Mouse (Mus musculus): ENCODE measurements around the gene Alk. TPM values are rescaled to one million over a fixed set of nuclear protein-coding genes. Genes with fewer than 3 reads are reported as not detected.

Alk gene
- polyA plus RNA-seq, 1 experiment from 2014 or later, result 2.0 TPM

DNA sequence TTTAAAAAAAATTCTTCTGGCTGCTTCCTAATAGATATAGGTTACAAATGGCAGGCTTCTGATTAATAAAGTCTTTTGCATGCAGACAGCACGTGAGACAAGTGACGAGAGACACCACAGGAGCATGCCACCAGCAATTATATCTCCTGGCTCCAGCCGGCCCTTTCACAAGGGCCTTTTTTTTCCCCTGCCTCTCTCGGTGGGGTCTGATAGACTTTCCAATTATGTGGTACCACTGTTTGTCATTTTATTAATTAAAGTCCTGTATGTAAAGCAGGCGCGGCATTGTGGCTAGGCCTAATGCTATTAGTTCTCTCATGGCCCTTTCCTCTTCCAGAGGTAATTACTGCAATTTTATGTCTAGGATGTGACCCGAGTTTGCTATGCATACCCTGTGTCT, 630.7 kb downstream of the Alk start:
- Histone ChIP-seq H3K27me3 (no peaks in the 10 kb centered on the region), H3K9ac (no peak overlapping the region), H3K4me1 (peaks cover 27% of the 10 kb centered on the region), H3K36me3 (ENCODE audit: poor library complexity, severe bottlenecking) (no peaks in the 10 kb centered on the region), H3K27ac (no peak overlapping the region), H3K4me3 (no peak overlapping the region), H3K4me2 (no peak overlapping the region), H3K9me3 (replicated peaks) (no peaks in the 10 kb centered on the region)
- 34% methylated on average over 7 of the region's 7 CpGs for WGBS
- no peak for ATAC-seq

GRCm38 (mm10) chr17:71967356-71967755, 637.1 kb downstream of the Alk start:
- Histone ChIP-seq H3K4me3 (no peak overlapping the region), H3K27ac (no peak overlapping the region), H3K36me3 (ENCODE audit: poor library complexity, severe bottlenecking) (no peaks in the 10 kb centered on the region), H3K9me3 (replicated peaks) (no peaks in the 10 kb centered on the region), H3K27me3 (no peaks in the 10 kb centered on the region), H3K4me2 (no peak overlapping the region), H3K4me1 (peaks cover 19% of the 10 kb centered on the region), H3K9ac (no peak overlapping the region)
- no peak for ATAC-seq
- WGBS, result 74% methylated on average over 12 of the region's 12 CpGs

DNA sequence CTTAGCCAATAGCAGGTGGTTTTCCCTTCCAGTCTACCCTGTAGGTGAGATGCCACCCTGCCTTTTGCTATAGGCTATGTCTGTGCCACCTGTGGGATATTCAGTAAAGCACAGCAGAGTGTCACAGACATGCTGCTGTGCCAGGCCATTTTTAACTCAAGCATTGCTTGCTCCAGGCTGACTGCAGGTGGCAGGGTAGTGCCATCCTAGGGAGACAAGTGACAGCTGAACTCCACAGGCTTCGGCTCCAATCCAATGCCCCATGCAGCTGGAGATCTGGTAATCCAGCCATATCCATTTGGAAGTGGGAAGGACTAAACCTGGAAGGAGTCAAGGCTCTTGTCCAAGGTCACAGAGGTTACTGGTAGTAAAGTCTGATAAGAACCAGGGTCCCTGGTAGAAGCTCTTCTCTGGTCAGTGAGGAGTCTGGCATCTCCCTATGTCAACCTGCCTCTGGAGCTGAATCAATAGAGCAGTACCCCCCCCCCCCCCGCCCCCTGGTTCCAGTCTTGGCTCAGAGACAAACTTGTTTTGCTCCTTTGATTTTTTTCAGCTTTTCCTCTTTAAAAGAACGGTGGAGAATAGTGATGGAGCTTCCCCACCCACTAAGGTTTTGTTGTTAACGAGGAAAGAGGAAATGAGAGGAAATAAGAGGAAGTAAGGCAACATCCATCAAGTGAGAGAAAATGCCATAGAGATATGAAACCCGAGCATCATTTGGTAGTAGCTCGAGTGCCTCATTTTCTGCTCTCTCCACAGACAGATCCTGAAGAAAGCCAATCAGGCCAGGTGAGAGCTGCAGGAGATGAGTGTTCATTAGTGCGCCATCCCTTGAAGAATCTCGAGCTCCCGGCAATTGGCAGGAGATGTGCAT, 638.5 kb downstream of the Alk start:
- Histone ChIP-seq H3K9me3 (replicated peaks) (no peaks in the 10 kb centered on the region), H3K27ac (no peak overlapping the region), H3K36me3 (ENCODE audit: poor library complexity, severe bottlenecking) (no peaks in the 10 kb centered on the region), H3K4me2 (no peak overlapping the region), H3K27me3 (no peaks in the 10 kb centered on the region), H3K9ac (no peak overlapping the region), H3K4me1 (peaks cover 19% of the 10 kb centered on the region), H3K4me3 (no peak overlapping the region)
- 70% methylated on average over 9 of the region's 9 CpGs for WGBS
- peak; percentile 87 for ATAC-seq

DNA sequence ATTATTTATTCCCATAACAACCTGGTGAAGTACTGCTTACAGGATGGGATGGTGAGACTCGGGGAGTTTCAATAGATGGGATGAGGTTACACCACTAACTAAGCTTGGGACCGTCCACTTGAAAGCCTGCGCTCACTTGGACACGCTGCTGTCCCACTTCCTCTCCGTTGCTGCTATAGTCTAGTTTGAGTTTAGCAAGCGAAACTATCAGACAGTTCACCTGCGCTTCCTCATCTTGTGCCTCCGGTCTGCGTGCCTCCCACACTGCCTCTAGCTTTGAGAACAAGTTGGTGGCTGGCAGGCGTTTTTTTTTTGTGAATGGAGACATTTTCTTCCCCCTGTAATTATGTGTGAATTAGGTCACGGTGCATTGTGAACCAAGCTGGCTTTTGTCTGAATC, 639.8 kb downstream of the Alk start:
- no peaks in the 10 kb centered on the region for H3K27me3 ChIP-seq
- ATAC-seq, result no peak
- peaks cover 19% of the 10 kb centered on the region for H3K4me1 ChIP-seq
- no peaks in the 10 kb centered on the region for H3K36me3 ChIP-seq (ENCODE audit: poor library complexity, severe bottlenecking)
- no peak overlapping the region for H3K9ac ChIP-seq
- H3K27ac ChIP-seq, result no peak overlapping the region
- H3K9me3 ChIP-seq (replicated peaks), result no peaks in the 10 kb centered on the region
- WGBS, result 59% methylated on average over 11 of the region's 11 CpGs
- H3K4me2 ChIP-seq, result no peak overlapping the region
- H3K4me3 ChIP-seq, result no peak overlapping the region

DNA sequence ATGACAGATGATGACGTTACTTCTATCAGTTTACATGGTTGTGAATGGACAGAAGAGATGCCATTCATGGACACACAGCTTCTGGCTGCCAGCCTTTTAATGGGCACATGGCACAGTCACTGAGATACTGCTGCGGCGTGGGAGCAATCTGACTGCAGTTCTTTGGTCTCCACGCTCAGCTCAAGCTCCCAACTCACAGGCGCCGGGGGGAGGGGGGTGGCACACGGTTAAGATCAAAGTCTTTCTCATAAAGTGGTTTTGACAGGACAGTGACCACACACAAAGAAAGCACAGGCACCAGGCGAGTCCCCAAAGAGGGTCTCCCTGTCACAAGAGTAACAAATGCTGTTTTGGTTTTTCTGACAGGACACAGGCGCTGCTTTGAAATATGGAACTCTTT, 641.7 kb downstream of the Alk start:
- Histone ChIP-seq H3K4me2 (no peak overlapping the region), H3K9me3 (replicated peaks) (no peaks in the 10 kb centered on the region), H3K27ac (no peak overlapping the region), H3K4me3 (no peak overlapping the region), H3K9ac (no peak overlapping the region), H3K27me3 (no peaks in the 10 kb centered on the region), H3K36me3 (ENCODE audit: poor library complexity, severe bottlenecking) (no peaks in the 10 kb centered on the region), H3K4me1 (peaks cover 19% of the 10 kb centered on the region)
- 46% methylated on average over 9 of the region's 9 CpGs for WGBS
- ATAC-seq, result no peak

DNA sequence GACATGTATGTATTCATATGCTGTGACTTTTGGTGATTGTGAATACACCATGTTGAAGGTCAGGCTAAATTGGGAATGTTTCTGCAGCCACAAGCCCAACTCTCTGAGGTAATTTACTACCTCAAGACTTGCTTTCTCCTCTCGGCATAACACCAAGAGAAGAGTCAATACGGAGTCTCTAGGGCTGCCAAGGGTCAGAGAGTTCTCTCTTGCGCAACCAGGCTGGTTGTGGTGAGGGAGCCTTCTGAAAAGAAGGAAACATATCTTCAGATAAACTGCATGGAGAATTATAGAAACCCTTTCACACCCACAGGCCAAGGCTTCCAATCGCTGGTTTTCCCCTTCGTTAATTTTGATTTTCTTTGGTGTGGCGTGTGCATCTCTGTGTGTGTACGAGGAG, 649.4 kb downstream of the Alk start:
- H3K9me3 ChIP-seq (replicated peaks), result no peaks in the 10 kb centered on the region
- no peak overlapping the region for H3K4me2 ChIP-seq
- ATAC-seq, result no peak
- no peaks in the 10 kb centered on the region for H3K36me3 ChIP-seq (ENCODE audit: poor library complexity, severe bottlenecking)
- H3K9ac ChIP-seq, result no peak overlapping the region
- H3K4me3 ChIP-seq, result no peak overlapping the region
- 91% methylated on average over 7 of the region's 7 CpGs for WGBS
- H3K27ac ChIP-seq, result no peak overlapping the region
- H3K27me3 ChIP-seq, result no peaks in the 10 kb centered on the region
- 0 out of 2 replicates have a peak, but pooled peaks cover 4% of the 10 kb centered on the region for H3K4me1 ChIP-seq

DNA sequence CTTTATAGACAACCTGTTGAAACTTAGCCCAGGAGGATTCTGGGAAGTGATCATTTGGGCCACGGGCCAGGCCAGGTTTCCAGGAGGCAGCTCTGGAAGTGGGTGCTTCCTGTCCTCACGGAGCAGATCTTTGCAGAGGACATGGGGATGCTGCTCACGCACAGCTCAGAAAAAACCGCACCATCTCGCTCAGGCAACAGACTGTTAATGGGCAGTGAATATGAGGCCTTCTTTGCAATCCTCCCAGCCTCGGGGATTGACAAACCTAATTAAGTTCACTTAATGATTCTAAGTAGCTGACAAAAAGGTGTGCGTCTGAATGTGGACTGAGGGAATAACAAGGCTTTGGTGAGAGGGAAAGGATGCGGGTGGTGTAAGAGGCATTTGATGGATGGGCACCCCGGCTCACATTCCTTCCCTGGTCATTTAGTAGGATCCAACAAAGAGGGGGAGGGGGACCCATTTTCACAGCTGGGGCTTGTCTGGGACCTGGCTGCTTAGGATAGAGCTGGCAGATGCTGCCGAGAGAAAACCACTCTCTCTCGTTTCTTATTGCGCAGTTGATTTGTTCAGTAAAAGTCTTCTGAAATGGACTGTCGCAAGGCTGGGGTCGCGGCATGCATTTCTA, 650.1 kb downstream of the Alk start:
- ATAC-seq, result peak; percentile 33; the same call in 1 of the 2 replicates

DNA sequence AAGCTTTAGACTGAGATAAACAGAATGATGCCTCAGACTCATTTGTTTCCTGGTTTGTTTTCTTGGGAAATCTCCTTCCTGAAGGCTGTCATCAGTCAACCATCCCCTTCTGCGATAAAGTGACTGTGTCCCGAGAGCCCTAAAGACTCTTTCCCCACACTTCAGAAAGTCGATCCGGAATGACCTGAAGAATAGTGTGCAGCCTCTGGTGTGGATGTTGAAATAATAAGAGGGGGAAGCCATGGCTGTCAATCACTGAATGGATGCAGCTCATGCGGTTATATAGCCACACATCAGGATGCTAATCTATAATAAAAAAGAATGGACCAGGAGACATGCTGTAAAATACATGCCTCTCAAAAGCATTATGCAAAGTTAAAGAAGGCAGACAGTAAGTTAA, 653.5 kb downstream of the Alk start:
- Histone ChIP-seq H3K36me3 (ENCODE audit: poor library complexity, severe bottlenecking) (no peaks in the 10 kb centered on the region), H3K4me2 (no peak overlapping the region), H3K4me1 (peaks cover 13% of the 10 kb centered on the region), H3K9ac (no peak overlapping the region), H3K4me3 (no peak overlapping the region), H3K27ac (no peak overlapping the region), H3K27me3 (no peaks in the 10 kb centered on the region), H3K9me3 (replicated peaks) (no peaks in the 10 kb centered on the region)
- no peak for ATAC-seq
- 81% methylated on average over 5 of the region's 5 CpGs for WGBS

More for the DNA sequence above, 650.1 kb downstream of the Alk start:
- H3K4me1 ChIP-seq, result 0 out of 2 replicates have a peak, but pooled peaks cover 4% of the 10 kb centered on the region
- H3K36me3 ChIP-seq (ENCODE audit: poor library complexity, severe bottlenecking), result no peaks in the 10 kb centered on the region
- H3K9me3 ChIP-seq (replicated peaks), result no peaks in the 10 kb centered on the region
- WGBS, result 51% methylated on average over 15 of the region's 15 CpGs
- no peak overlapping the region for H3K9ac ChIP-seq
- H3K4me3 ChIP-seq, result no peak overlapping the region
- no peaks in the 10 kb centered on the region for H3K27me3 ChIP-seq
- no peak overlapping the region for H3K4me2 ChIP-seq
- H3K27ac ChIP-seq, result no peak overlapping the region

GRCm38 (mm10) chr17:71948687-71949086, 655.7 kb downstream of the Alk start:
- WGBS, result 91% methylated on average over 5 of the region's 5 CpGs

DNA sequence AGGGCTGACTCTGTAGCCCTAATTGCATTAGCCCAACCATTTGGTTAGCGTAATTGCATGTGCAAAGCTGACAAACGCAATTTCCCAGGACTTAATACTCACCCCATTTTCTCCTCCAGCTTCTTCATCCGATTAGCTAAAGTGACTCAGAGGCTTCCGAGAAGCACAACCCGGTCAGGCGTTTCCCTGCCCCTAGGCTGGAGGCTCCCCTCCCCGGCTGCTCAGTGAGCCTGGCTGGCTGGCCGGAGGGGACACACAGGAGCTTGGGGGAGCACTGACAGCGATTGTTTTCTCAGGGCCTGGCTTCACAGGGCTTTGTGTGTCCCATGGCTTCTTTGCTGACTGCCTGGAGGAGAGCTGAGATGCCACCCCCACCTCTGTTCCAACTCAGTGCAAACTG, 657.0 kb downstream of the Alk start:
- 6% methylated on average over 9 of the region's 9 CpGs for WGBS
- ATAC-seq, result no peak
- Histone ChIP-seq H3K27ac (no peak overlapping the region), H3K4me2 (no peak overlapping the region), H3K9me3 (replicated peaks) (no peaks in the 10 kb centered on the region), H3K9ac (0 out of 2 replicates have a peak overlapping the region, but pooled peaks have one; percentile 9), H3K4me1 (peaks cover 10% of the 10 kb centered on the region), H3K36me3 (ENCODE audit: poor library complexity, severe bottlenecking) (no peaks in the 10 kb centered on the region), H3K27me3 (no peaks in the 10 kb centered on the region), H3K4me3 (no peak overlapping the region)

More at GRCm38 (mm10) chr17:71948687-71949086, 655.7 kb downstream of the Alk start:
- no peak overlapping the region for H3K27ac ChIP-seq
- no peaks in the 10 kb centered on the region for H3K27me3 ChIP-seq
- no peak for ATAC-seq
- H3K4me3 ChIP-seq, result no peak overlapping the region
- H3K9ac ChIP-seq, result no peak overlapping the region
- H3K9me3 ChIP-seq (replicated peaks), result no peaks in the 10 kb centered on the region
- H3K36me3 ChIP-seq (ENCODE audit: poor library complexity, severe bottlenecking), result no peaks in the 10 kb centered on the region
- no peak overlapping the region for H3K4me2 ChIP-seq
- peaks cover 10% of the 10 kb centered on the region for H3K4me1 ChIP-seq

DNA sequence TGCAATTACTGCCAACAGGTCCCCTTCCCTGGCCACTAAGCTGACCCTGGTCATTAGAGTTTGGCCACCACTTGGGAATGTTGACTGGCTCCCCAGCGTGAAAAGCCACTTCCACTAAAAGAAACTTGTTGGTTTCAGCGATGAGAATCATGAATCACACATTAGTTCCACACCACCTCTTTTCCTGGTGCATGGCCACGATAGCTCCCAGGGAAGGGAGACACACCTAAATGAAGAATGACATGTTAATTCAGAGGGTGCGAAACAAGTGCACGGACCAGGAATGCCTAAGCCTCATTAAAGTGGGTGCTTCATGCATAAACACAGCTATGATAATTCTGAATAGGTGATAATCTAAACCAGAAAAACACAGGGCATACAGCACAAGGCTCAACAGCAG, 660.4 kb downstream of the Alk start:
- Histone ChIP-seq H3K9ac (no peak overlapping the region), H3K4me1 (peaks cover 26% of the 10 kb centered on the region), H3K27ac (no peak overlapping the region), H3K9me3 (replicated peaks) (no peaks in the 10 kb centered on the region), H3K27me3 (no peaks in the 10 kb centered on the region), H3K36me3 (ENCODE audit: poor library complexity, severe bottlenecking) (no peaks in the 10 kb centered on the region), H3K4me2 (no peak overlapping the region), H3K4me3 (no peak overlapping the region)
- WGBS, result 70% methylated on average over 5 of the region's 5 CpGs
- no peak for ATAC-seq

DNA sequence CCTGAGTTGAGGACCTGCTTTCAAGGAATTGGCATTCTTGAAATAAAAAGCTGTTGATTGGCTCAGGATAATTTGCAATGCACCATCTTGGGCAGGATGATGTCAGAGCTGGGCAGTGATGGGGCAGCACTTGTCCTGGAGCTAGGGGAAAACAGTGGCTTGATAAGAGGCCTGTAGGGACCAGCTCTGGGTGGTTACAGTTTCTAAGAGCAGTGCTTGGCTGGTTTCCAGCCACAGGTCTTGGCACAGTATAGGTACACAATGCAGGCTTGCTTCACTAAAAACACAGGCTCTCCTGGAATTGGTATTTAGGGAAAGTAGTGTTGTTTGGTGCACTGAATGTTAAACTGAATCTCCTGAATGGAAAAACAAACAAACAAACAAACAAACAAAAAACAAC, 662.4 kb downstream of the Alk start:
- no peak for ATAC-seq
- Histone ChIP-seq H3K4me2 (no peak overlapping the region), H3K4me3 (no peak overlapping the region)

More for the DNA sequence above, 662.4 kb downstream of the Alk start:
- Histone ChIP-seq H3K27me3 (no peaks in the 10 kb centered on the region), H3K9me3 (replicated peaks) (no peaks in the 10 kb centered on the region), H3K36me3 (ENCODE audit: poor library complexity, severe bottlenecking) (no peaks in the 10 kb centered on the region), H3K4me1 (peaks cover 16% of the 10 kb centered on the region), H3K27ac (no peak overlapping the region), H3K9ac (no peak overlapping the region)
